Mouse (Mus musculus): ENCODE data around the gene Slco3a1. TPM values are rescaled to one million over a fixed set of nuclear protein-coding genes. Genes with fewer than 3 reads are reported as not detected.

Gene Slco3a1
- polyA plus RNA-seq, 1 experiment from 2014 or later = 21.7 TPM

Small RNAs within 50 kb of the gene (microRNA-seq; reads per million reads assigned to microRNA genes)
- not detected for gene Gm27459

All from kidney, embryonic 15.5 days (tissue).